Mouse (Mus musculus): ENCODE results near the gene Rnaseh2b.

Rnaseh2b gene

GRCm38 (mm10) chr14:62322581-62323344, 30.4 kb downstream of the Rnaseh2b start:
- no peak for DNase-seq (ENCODE audit: low spot score in 2 of 2)

DNA sequence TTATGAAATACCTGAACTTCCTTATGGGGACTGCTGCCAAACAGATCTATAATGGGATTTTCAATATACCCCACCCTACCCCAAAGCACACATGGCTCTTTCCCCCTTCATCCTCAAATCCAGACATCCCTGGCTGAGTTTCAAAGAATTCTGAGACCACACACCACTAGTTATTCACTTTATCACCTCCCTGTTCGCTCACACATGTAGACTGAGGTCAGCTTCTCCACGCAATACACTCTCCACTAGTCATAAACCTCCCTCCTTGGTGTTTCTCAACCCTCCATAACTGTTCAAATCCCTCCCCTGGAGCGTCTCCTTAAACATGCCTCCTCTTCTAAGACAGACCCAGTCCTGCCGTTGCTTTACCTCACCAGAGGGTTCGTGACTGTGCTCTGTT, 31.1 kb downstream of the Rnaseh2b start:
- no peak for DNase-seq (ENCODE audit: low spot score in 2 of 2)

DNA sequence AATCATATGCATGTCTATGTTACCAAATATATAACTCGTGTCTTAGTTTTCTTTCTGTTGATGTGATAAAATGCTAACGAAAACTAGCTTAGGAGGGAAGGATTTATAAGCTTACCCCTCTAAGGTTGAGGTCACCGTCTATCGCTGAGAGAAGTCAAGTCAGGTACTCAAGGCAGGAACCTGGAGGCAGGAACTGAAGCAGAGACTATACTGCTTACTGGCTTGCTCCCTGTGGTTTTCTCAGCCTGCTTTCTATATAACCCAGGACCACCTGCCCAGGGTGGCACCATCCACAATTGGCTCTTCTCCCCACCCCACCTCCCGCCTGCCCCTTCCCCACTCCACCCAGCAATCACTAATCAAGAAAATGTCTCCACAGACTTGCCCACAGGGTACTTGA, 32.6 kb downstream of the Rnaseh2b start:
- DNase-seq (ENCODE audit: low spot score in 2 of 2) = no peak

GRCm38 (mm10) chr14:62326026-62326425, 33.6 kb downstream of the Rnaseh2b start:
- DNase-seq (ENCODE audit: low spot score in 2 of 2) = no peak

GRCm38 (mm10) chr14:62327171-62327570, 34.8 kb downstream of the Rnaseh2b start:
- no peak for DNase-seq (ENCODE audit: low spot score in 2 of 2)

DNA sequence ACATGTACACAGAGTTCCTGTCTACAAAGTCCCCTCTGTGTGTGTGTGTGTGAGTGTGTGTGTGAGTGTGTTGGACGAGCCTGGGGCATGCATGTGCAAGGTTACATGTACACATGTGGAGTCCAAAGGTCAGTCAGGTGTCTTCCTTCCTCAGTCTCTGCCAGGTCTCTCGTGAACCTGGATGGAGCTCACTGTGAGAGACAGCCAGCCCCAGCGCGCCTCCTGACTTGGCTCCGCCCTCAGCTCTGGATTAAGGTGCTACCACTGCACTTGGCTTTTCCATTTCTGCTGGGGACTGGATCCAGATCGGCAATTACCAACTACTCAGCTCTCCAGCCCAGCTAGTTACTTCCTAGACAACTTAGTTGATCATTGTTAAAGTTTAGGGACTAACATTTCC, 36.2 kb downstream of the Rnaseh2b start:
- DNase-seq (ENCODE audit: low spot score in 2 of 2) = no peak

GRCm38 (mm10) chr14:62329631-62330030, 37.2 kb downstream of the Rnaseh2b start:
- no peak for DNase-seq (ENCODE audit: low spot score in 2 of 2)

- no peak for DNase-seq (ENCODE audit: low spot score in 2 of 2)
Measured at GRCm38 (mm10) chr14:62331457-62331856, 39.1 kb downstream of the Rnaseh2b start.

DNA sequence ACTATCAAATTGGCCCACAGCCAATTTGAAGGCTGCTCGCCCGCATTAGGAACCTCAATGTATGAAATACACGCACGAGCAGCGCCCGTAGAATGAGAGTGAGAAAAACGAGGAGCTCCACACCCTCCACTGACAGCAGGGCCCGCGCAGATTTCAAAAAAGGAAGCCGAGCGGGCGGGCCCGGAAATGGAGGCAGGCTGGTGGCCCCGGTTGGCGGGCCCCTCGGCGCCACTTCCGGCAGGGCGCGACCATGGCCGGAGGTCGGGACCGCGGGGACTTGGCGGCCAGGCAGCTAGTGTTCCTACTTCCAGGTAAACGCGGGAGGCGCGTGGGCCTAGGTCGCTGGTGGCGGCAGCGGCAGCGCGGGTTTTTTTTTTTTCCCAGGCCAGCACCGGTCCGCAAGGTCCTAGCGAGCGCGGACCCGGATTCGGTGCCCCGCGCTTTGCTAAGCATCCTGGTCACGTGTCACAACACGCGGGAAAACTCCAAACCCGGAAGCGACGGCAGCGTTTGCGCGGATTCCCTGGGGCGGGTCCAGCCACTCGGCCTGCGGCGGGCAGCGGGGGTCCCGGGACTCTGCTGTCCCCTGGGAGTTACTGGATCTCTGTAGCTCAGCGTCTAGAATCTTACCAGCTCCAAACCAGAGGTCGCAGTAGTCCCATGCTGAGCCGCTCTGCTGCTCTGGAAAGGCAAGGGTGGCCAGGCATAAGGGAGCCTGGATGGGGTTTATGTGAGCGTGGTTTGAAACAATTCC, 39.7 kb downstream of the Rnaseh2b start:
- peak; percentile 82 to 83 for DNase-seq (ENCODE audit: low spot score in 2 of 2)

- no peak for DNase-seq (ENCODE audit: low spot score in 2 of 2)
Measured at GRCm38 (mm10) chr14:62333909-62334687, 41.7 kb downstream of the Rnaseh2b start.

GRCm38 (mm10) chr14:62339196-62339595, 46.8 kb downstream of the Rnaseh2b start:
- DNase-seq (ENCODE audit: low spot score in 2 of 2) = no peak

GRCm38 (mm10) chr14:62341887-62342642, 49.7 kb downstream of the Rnaseh2b start:
- no peak for DNase-seq (ENCODE audit: low spot score in 2 of 2)

GRCm38 (mm10) chr14:62342643-62343144, 50.3 kb downstream of the Rnaseh2b start:
- DNase-seq (ENCODE audit: low spot score in 2 of 2) = no peak

DNA sequence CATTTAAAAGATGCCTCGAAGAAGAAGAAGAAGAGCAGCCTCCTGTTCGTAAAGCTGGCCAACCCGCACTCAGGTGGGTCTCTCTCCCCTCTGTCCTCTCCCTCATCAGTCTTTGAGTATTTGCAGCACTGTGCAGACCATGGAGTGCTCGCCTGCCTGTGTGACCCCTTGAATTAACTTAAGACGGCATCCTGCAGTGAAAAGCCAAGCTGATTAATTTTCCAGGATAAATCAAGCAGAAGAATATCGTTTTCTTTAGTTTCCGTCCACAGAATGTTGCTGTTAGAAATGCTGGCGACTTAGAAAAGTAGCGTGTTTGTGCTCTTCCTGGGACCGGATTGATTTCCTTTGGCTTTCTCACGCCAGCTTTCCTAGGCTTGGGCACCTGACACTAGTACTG, 54.2 kb downstream of the Rnaseh2b start:
- DNase-seq (ENCODE audit: low spot score in 2 of 2) = no peak

GRCm38 (mm10) chr14:62347103-62347502, 54.7 kb downstream of the Rnaseh2b start:
- no peak for DNase-seq (ENCODE audit: low spot score in 2 of 2)

- DNase-seq (ENCODE audit: low spot score in 2 of 2) = no peak
Measured at GRCm38 (mm10) chr14:62349786-62350185, 57.4 kb downstream of the Rnaseh2b start.

- no peak for DNase-seq (ENCODE audit: low spot score in 2 of 2)
Measured at GRCm38 (mm10) chr14:62350186-62350585, 57.8 kb downstream of the Rnaseh2b start.

DNA sequence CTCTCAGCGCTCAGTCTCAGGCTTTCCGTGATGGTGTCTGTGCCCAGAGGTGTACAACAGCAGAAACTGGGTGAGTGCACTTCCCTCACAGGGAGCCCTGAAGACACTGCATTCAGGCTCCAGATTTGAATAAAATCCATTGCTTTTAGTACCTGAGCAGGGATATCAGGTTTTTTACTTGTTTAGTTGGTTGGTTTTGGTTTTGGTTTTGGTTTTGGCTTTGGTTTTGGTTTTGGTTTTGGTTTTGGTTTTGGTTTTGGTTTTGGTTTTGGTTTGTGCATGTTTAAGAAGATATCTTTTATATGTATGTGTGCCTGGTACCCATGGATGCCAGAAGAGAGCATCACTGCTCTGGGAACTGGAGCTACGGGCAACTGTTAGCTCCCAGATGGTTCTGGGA, 58.5 kb downstream of the Rnaseh2b start:
- no peak for DNase-seq (ENCODE audit: low spot score in 2 of 2)

DNA sequence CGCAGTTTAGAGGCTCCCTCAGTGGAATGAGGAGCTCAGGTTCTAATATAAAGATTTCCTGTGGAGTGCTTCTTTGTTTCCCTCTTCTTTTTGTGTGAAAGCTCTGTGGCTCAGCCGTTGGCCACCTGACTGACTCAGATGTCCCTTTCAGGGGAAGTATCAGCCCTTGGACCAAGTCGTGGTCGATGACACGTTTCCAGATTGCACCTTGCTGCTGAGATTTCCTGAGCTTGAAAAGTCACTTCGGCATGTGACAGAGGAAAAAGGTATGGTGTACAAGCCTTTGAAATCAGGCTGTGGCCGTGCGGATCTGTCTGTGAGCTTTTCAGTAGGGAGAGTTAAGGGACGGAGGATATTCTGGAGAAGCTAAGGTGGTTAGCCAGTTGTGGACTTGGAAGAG, 61.0 kb downstream of the Rnaseh2b start:
- no peak for DNase-seq (ENCODE audit: low spot score in 2 of 2)

GRCm38 (mm10) chr14:62353793-62354192, 61.4 kb downstream of the Rnaseh2b start:
- no peak for DNase-seq (ENCODE audit: low spot score in 2 of 2)

- DNase-seq (ENCODE audit: low spot score in 2 of 2) = no peak
Measured at GRCm38 (mm10) chr14:62355201-62355600, 62.8 kb downstream of the Rnaseh2b start.
